Mouse (Mus musculus): ENCODE measurements around the gene Nhs. TPM values are rescaled to one million over a fixed set of nuclear protein-coding genes. Genes with fewer than 3 reads are reported as not detected.

The Nhs gene
- polyA plus RNA-seq, 1 experiment from 2014 or later, result 0.74 TPM

DNA sequence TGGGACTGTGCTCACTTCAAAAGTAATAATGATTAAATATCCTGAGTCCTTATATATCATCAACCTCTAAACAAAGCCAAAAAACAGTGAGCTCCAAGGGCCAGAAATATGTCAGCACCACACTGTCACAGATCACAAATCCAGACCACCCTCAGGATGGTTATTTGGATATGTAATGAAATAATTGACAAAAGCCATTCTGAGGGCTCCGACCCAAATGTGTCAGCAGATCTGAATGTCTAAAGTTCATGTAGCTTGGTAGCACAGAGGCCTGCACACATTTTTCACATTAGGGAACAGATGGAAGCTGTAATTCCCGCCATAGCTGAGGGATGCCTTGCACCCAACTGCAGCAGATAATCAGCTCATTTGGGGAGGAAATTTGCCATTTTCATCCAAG is 218.8 kb downstream of the Nhs start:
- Histone ChIP-seq H3K27me3 (replicated peaks; ENCODE audit: control insufficient read depth, insufficient read depth, low read length) (peaks cover 6% of the 10 kb centered on the region; the same call in 1 of the 2 replicates), H3K9me3 (ENCODE audit: control insufficient read depth, low read length) (no peaks in the 10 kb centered on the region), H3K4me1 (replicated peaks; ENCODE audit: control insufficient read depth, insufficient read depth, low read length) (no peaks in the 10 kb centered on the region), H3K4me2 (no peak overlapping the region), H3K36me3 (ENCODE audit: control insufficient read depth, insufficient read depth, low read length) (no peaks in the 10 kb centered on the region), H3K27ac (ENCODE audit: low read depth, low read length) (no peak overlapping the region), H3K4me3 (ENCODE audit: low read depth, low read length) (no peak overlapping the region), H3K9ac (ENCODE audit: low read depth, low read length) (no peak overlapping the region)
- 65% methylated on average over 2 of the region's 2 CpGs for WGBS
- DNase-seq (ENCODE audit: low spot score) (no peak), ATAC-seq (replicated peaks; ENCODE audit: low FRiP score) (no peak)

DNA sequence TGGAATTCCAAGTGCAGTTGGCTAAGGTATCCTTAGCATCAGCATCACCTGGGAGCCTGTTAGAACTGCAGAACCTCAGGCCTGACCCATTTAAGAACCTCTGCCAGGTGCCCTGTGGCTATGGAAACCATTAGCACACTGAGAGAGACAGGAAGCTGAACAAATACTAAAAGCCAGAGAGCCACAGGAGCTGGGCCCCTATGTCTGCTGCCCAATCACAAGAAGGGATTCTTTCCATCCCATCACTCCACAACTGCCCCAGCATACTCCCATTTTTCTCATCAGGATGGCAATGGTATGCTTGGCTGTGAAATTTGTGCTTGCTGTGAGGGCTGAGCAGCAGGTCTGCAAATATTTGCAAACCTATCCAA is 232.9 kb downstream of the Nhs start:
- Histone ChIP-seq H3K27me3 (replicated peaks; ENCODE audit: control insufficient read depth, insufficient read depth, low read length) (peaks cover 19% of the 10 kb centered on the region), H3K4me1 (replicated peaks; ENCODE audit: control insufficient read depth, insufficient read depth, low read length) (no peaks in the 10 kb centered on the region), H3K9ac (ENCODE audit: low read depth, low read length) (no peak overlapping the region), H3K4me3 (ENCODE audit: low read depth, low read length) (no peak overlapping the region), H3K9me3 (ENCODE audit: control insufficient read depth, low read length) (no peaks in the 10 kb centered on the region), H3K4me2 (no peak overlapping the region), H3K36me3 (ENCODE audit: control insufficient read depth, insufficient read depth, low read length) (no peaks in the 10 kb centered on the region), H3K27ac (ENCODE audit: low read depth, low read length) (no peak overlapping the region)
- DNase-seq (ENCODE audit: low spot score) (no peak), ATAC-seq (replicated peaks; ENCODE audit: low FRiP score) (no peak)

DNA sequence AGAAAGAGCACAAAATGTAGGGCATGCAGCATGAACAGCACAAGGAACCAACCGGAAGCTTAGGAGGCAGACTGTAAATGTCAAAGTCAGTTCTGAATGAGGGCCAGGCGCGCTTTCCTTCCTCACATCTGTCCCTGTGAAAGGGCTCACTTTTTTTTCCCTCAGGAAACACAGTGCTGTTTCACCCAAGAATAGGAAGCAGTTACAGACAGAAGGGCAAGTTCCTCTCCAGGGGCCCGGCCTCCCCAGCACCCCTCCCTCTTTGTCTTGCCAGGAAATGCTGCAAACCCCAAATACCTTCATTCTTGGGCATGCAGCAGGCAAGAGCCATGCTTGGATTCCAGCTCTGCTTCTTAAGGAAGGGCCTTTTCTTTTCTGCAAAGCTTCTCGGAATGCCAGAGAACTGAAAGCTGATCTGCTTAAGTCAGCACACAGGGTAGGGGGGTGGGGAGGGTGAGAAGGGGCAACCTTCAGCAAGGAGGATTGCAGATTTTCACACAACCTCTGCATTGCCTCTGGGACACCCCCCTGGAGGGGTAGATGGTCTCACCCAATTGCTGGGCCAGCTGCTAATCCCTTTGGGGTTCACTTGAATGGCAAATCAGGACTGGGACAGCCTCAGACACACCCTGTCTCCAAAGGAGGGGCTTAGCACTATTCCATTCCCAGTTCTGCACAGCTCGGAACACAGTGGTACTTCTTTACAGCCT is 233.4 kb downstream of the Nhs start:
- no peak for ATAC-seq (replicated peaks; ENCODE audit: low FRiP score)
- Histone ChIP-seq H3K27ac (ENCODE audit: low read depth, low read length) (no peak overlapping the region), H3K9me3 (ENCODE audit: control insufficient read depth, low read length) (no peaks in the 10 kb centered on the region), H3K36me3 (ENCODE audit: control insufficient read depth, insufficient read depth, low read length) (no peaks in the 10 kb centered on the region), H3K27me3 (replicated peaks; ENCODE audit: control insufficient read depth, insufficient read depth, low read length) (peaks cover 18% of the 10 kb centered on the region), H3K4me1 (replicated peaks; ENCODE audit: control insufficient read depth, insufficient read depth, low read length) (no peaks in the 10 kb centered on the region), H3K4me3 (ENCODE audit: low read depth, low read length) (no peak overlapping the region), H3K9ac (ENCODE audit: low read depth, low read length) (no peak overlapping the region), H3K4me2 (peak overlapping the region; percentile 3; the same call in 1 of the 2 replicates)
- WGBS, result 24% methylated on average over 6 of the region's 6 CpGs
- no peak for DNase-seq (ENCODE audit: low spot score)

DNA sequence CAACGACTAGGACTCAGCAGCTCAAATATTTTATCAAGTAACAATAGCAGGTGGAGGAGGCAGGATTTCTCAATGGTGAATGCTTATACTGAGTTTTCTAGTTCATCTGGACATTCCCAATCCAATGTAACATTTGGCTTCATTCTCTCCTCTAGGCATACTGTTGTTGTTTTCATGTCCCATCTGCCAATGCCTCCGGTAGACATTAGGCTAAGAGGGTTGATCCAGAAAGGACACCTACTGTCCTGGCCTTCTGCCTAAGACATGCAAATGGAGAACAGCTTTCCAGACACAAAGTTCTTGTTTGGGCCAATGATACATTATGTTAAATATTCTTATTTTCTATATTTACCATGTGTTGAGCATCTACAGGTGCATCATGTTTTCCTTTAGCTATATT is 236.9 kb downstream of the Nhs start:
- ATAC-seq (replicated peaks; ENCODE audit: low FRiP score) (no peak), DNase-seq (ENCODE audit: low spot score) (no peak)
- no peak overlapping the region for H3K4me2 ChIP-seq
- WGBS, result 74% methylated on average over 2 of the region's 2 CpGs
- no peaks in the 10 kb centered on the region for H3K9me3 ChIP-seq (ENCODE audit: control insufficient read depth, low read length)
- H3K4me1 ChIP-seq (replicated peaks; ENCODE audit: control insufficient read depth, insufficient read depth, low read length), result no peaks in the 10 kb centered on the region
- H3K9ac ChIP-seq (ENCODE audit: low read depth, low read length), result no peak overlapping the region
- H3K27me3 ChIP-seq (replicated peaks; ENCODE audit: control insufficient read depth, insufficient read depth, low read length), result peaks cover 16% of the 10 kb centered on the region
- no peak overlapping the region for H3K4me3 ChIP-seq (ENCODE audit: low read depth, low read length)
- H3K27ac ChIP-seq (ENCODE audit: low read depth, low read length), result no peak overlapping the region
- H3K36me3 ChIP-seq (ENCODE audit: control insufficient read depth, insufficient read depth, low read length), result no peaks in the 10 kb centered on the region

DNA sequence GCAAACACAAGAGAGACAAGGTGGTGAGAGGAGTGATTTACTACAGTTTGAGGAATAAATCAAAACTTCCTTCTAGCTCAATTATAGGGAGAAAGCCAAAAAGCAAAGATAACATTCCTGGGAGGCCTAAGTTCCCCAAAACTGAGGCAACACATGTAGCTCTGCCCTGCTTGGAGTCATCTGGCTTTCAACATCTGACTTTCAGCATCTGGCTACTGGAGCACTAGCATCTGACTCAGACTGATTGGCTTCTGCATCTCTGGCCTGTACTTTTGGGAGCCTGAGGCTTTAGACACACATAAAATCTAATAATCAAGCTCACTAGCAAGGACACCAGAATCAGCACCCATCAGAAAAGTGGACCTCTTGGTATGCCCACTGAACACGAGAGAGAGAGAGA is 237.9 kb downstream of the Nhs start:
- ATAC-seq (replicated peaks; ENCODE audit: low FRiP score), result no peak
- WGBS, result 62% methylated on average over 1 of the region's 1 CpGs
- Histone ChIP-seq H3K4me2 (no peak overlapping the region), H3K27ac (ENCODE audit: low read depth, low read length) (no peak overlapping the region), H3K9ac (ENCODE audit: low read depth, low read length) (no peak overlapping the region), H3K36me3 (ENCODE audit: control insufficient read depth, insufficient read depth, low read length) (no peaks in the 10 kb centered on the region), H3K4me1 (replicated peaks; ENCODE audit: control insufficient read depth, insufficient read depth, low read length) (no peaks in the 10 kb centered on the region), H3K9me3 (ENCODE audit: control insufficient read depth, low read length) (no peaks in the 10 kb centered on the region), H3K27me3 (replicated peaks; ENCODE audit: control insufficient read depth, insufficient read depth, low read length) (peaks cover 20% of the 10 kb centered on the region), H3K4me3 (ENCODE audit: low read depth, low read length) (no peak overlapping the region)
- DNase-seq (ENCODE audit: low spot score), result no peak

DNA sequence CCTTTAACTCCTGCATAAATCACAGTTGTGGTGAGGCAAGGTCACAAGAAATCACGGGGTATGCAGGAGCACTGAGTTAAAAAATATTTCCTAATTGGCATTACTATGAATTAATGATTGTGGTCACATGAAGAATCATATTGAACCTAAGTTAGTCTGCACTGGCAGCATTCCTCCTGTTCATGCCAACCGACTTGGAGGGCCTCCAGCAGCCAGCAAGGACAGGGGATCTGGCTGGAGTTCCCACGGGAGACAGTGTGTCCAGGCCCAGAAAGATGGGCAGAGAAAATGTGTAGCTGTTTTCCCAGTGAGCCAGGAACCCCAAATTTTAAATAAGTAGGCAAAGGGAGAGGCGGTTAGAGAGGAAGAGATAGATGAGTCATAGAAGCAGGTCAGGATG is 249.6 kb downstream of the Nhs start:
- Histone ChIP-seq H3K27me3 (replicated peaks; ENCODE audit: control insufficient read depth, insufficient read depth, low read length) (peaks cover 53% of the 10 kb centered on the region), H3K9me3 (ENCODE audit: control insufficient read depth, low read length) (no peaks in the 10 kb centered on the region), H3K4me2 (no peak overlapping the region), H3K9ac (ENCODE audit: low read depth, low read length) (no peak overlapping the region), H3K36me3 (ENCODE audit: control insufficient read depth, insufficient read depth, low read length) (no peaks in the 10 kb centered on the region), H3K4me3 (ENCODE audit: low read depth, low read length) (no peak overlapping the region), H3K27ac (ENCODE audit: low read depth, low read length) (no peak overlapping the region), H3K4me1 (replicated peaks; ENCODE audit: control insufficient read depth, insufficient read depth, low read length) (no peaks in the 10 kb centered on the region)
- WGBS, result 60% methylated on average over 4 of the region's 4 CpGs
- DNase-seq (ENCODE audit: low spot score) (no peak), ATAC-seq (replicated peaks; ENCODE audit: low FRiP score) (no peak)

DNA sequence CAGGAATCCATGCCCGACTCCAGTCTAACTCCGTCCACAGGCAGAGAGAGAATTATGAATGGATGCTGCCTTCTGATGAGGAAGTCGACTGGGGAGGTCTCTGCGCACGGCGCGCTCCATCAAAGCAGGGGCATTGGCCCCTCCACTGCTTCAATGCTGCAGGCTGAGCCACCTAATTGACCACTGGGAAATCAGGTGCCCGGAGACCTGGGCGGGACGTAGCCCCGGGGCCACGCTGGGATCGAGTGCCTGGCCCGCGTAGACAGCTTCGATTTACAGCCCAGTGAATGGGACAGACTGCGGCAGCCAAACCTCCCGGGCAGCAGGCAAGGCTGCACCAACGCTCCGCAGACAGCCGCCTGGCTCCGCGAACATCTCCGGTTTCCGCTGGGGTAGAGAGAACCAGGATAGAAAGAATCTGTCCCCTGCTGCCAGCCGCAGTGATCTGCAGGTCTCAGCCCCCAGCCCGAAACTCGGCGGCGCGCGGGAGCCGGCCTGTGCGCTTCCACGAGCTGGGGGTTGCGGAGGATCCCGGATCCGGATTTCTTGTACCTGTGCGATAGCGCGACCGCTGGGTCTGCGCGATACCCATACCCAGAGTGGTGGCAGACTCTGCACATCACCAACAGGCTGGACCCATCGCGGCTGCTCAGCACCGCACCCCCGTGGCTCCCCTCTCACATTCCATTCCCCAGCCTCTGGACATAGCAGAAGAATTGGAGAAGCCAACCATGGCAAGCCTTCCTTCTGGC is 250.7 kb downstream of the Nhs start:
- DNase-seq (ENCODE audit: low spot score) (peak; percentile 30), ATAC-seq (replicated peaks; ENCODE audit: low FRiP score) (no peak)
- Histone ChIP-seq H3K9me3 (ENCODE audit: control insufficient read depth, low read length) (no peaks in the 10 kb centered on the region), H3K27ac (ENCODE audit: low read depth, low read length) (no peak overlapping the region), H3K27me3 (replicated peaks; ENCODE audit: control insufficient read depth, insufficient read depth, low read length) (peaks cover 54% of the 10 kb centered on the region), H3K36me3 (ENCODE audit: control insufficient read depth, insufficient read depth, low read length) (no peaks in the 10 kb centered on the region), H3K9ac (ENCODE audit: low read depth, low read length) (no peak overlapping the region), H3K4me3 (ENCODE audit: low read depth, low read length) (peak overlapping the region; percentile 30), H3K4me1 (replicated peaks; ENCODE audit: control insufficient read depth, insufficient read depth, low read length) (no peaks in the 10 kb centered on the region), H3K4me2 (peak overlapping the region; percentile 62)
- WGBS, result 22% methylated on average over 48 of the region's 48 CpGs

DNA sequence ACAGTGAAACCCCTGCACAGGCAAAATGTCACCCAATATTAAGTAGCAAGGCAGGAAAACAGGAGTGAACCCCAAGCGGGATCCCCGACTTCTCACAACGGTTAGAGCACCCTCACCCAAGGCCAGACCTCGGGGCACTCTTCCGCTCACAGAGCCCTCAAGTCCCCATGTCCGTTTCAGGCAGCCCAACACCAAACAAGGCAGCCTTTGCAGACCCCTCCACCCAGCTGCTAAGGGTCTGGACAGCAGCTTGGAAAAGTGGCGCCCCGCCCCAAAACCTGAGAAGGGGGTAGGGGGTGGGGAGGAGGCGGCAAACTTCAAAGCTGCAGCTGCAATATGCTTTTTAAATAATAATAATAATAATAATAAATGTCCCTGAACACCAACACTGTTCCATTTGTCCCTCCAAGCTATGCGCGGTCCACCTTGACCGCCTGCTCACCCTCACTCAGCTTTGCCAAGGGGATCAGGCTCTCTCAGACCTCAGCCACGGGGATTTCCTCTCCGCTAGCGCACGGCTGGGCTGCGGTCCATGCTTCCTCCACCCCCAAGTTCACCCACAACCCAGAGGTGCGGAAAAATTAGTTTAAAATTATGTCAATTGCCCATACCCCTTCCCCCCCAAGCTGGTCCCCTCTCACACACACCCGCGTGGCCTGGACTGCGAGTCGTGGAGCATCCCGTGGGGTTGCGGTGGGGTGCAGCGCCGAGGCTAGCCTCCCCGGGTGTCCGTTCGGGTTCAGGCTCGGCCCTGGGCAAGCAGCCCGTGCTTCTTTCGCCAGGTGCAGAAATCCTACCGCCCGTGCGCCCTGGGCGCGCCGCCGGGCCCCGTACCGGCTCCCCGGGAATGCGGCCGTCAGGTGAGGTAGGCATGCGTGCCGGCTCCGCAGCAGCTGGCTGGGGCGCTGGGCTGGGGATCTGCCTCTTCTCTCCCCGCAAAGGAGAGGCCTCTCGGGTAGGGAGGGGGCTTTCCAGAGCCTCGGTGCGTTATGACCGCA is 251.6 kb downstream of the Nhs start:
- H3K4me2 ChIP-seq, result peak overlapping the region; percentile 62
- H3K4me3 ChIP-seq (ENCODE audit: low read depth, low read length), result peak overlapping the region; percentile 30
- H3K27me3 ChIP-seq (replicated peaks; ENCODE audit: control insufficient read depth, insufficient read depth, low read length), result peaks cover 54% of the 10 kb centered on the region
- no peak overlapping the region for H3K27ac ChIP-seq (ENCODE audit: low read depth, low read length)
- no peaks in the 10 kb centered on the region for H3K9me3 ChIP-seq (ENCODE audit: control insufficient read depth, low read length)
- ATAC-seq (replicated peaks; ENCODE audit: low FRiP score) (peak; percentile 18; the same call in 1 of the 2 replicates), DNase-seq (ENCODE audit: low spot score) (no peak)
- H3K36me3 ChIP-seq (ENCODE audit: control insufficient read depth, insufficient read depth, low read length), result no peaks in the 10 kb centered on the region
- 16% methylated on average over 50 of the region's 53 CpGs for WGBS
- no peaks in the 10 kb centered on the region for H3K4me1 ChIP-seq (replicated peaks; ENCODE audit: control insufficient read depth, insufficient read depth, low read length)
- no peak overlapping the region for H3K9ac ChIP-seq (ENCODE audit: low read depth, low read length)
